Mouse (Mus musculus): ENCODE data around the gene Brms1l. TPM values are rescaled to one million over a fixed set of nuclear protein-coding genes. Genes with fewer than 3 reads are reported as not detected.
A peak's percentile ranks its signal among the peaks of the same experiment; 100 is the strongest.

Brms1l gene
- polyA plus RNA-seq, 1 experiment, result 29.7 TPM

GRCm38 (mm10) chr12:55846741-55847140, 10.6 kb downstream of the Brms1l start:
- Histone ChIP-seq H3K4me1 (ENCODE audit: control insufficient read depth, insufficient read depth, low read length) (no peaks in the 10 kb centered on the region), H3K27ac (ENCODE audit: insufficient read depth, low read length) (no peak overlapping the region), H3K9me3 (replicated peaks; ENCODE audit: control insufficient read depth, insufficient read depth, low read length, poor library complexity, severe bottlenecking) (0 out of 2 replicates have a peak, but pooled peaks cover 4% of the 10 kb centered on the region), H3K36me3 (ENCODE audit: control insufficient read depth, insufficient read depth, low read length, poor library complexity, severe bottlenecking) (no peaks in the 10 kb centered on the region; the same call in 1 of the 2 replicates), H3K27me3 (ENCODE audit: control insufficient read depth, insufficient read depth, low read length, poor library complexity, severe bottlenecking) (no peaks in the 10 kb centered on the region), H3K9ac (ENCODE audit: low read depth, poor library complexity, severe bottlenecking) (no peak overlapping the region), H3K4me3 (ENCODE audit: low read depth, low read length) (no peak overlapping the region)
- TF ChIP-seq CTCF (IDR thresholded peaks at IDR 0.05; ENCODE audit: low read depth, low read length), result peak; percentile 13
- TF ChIP-seq POLR2A (IDR thresholded peaks at IDR 0.05; ENCODE audit: insufficient read depth, low read length), result no peak

- TF ChIP-seq EP300 (IDR thresholded peaks at IDR 0.05; ENCODE audit: insufficient read depth, low read depth, low read length), result no peak
- TF ChIP-seq POLR2A (IDR thresholded peaks at IDR 0.05; ENCODE audit: insufficient read depth, low read length), result no peak
- no peak overlapping the region for H3K4me3 ChIP-seq (ENCODE audit: low read depth, low read length)
- H3K9ac ChIP-seq (ENCODE audit: low read depth, poor library complexity, severe bottlenecking), result no peak overlapping the region
- H3K4me1 ChIP-seq (ENCODE audit: control insufficient read depth, insufficient read depth, low read length), result no peaks in the 10 kb centered on the region
- no peak overlapping the region for H3K27ac ChIP-seq (ENCODE audit: insufficient read depth, low read length)
- 0 out of 2 replicates have a peak, but pooled peaks cover 4% of the 10 kb centered on the region for H3K9me3 ChIP-seq (replicated peaks; ENCODE audit: control insufficient read depth, insufficient read depth, low read length, poor library complexity, severe bottlenecking)
- H3K27me3 ChIP-seq (ENCODE audit: control insufficient read depth, insufficient read depth, low read length, poor library complexity, severe bottlenecking), result no peaks in the 10 kb centered on the region
- H3K36me3 ChIP-seq (ENCODE audit: control insufficient read depth, insufficient read depth, low read length, poor library complexity, severe bottlenecking), result no peaks in the 10 kb centered on the region; the same call in 1 of the 2 replicates
These were observed 11.7 kb downstream of the Brms1l start for GRCm38 (mm10) chr12:55847851-55848250.

GRCm38 (mm10) chr12:55850650-55851049, 14.5 kb downstream of the Brms1l start:
- TF ChIP-seq EP300 (IDR thresholded peaks at IDR 0.05; ENCODE audit: insufficient read depth, low read depth, low read length) (no peak), CTCF (IDR thresholded peaks at IDR 0.05; ENCODE audit: low read depth, low read length) (no peak), POLR2A (IDR thresholded peaks at IDR 0.05; ENCODE audit: insufficient read depth, low read length) (no peak)
- Histone ChIP-seq H3K27me3 (ENCODE audit: control insufficient read depth, insufficient read depth, low read length, poor library complexity, severe bottlenecking) (no peaks in the 10 kb centered on the region), H3K4me3 (ENCODE audit: low read depth, low read length) (no peak overlapping the region), H3K9me3 (replicated peaks; ENCODE audit: control insufficient read depth, insufficient read depth, low read length, poor library complexity, severe bottlenecking) (0 out of 2 replicates have a peak, but pooled peaks cover 4% of the 10 kb centered on the region), H3K9ac (ENCODE audit: low read depth, poor library complexity, severe bottlenecking) (no peak overlapping the region), H3K36me3 (ENCODE audit: control insufficient read depth, insufficient read depth, low read length, poor library complexity, severe bottlenecking) (no peaks in the 10 kb centered on the region; the same call in 1 of the 2 replicates), H3K4me1 (ENCODE audit: control insufficient read depth, insufficient read depth, low read length) (no peaks in the 10 kb centered on the region), H3K27ac (ENCODE audit: insufficient read depth, low read length) (no peak overlapping the region)

- no peaks in the 10 kb centered on the region for H3K27me3 ChIP-seq (ENCODE audit: control insufficient read depth, insufficient read depth, low read length, poor library complexity, severe bottlenecking)
- H3K9ac ChIP-seq (ENCODE audit: low read depth, poor library complexity, severe bottlenecking), result no peak overlapping the region
- TF ChIP-seq CTCF (IDR thresholded peaks at IDR 0.05; ENCODE audit: low read depth, low read length), result no peak
- no peaks in the 10 kb centered on the region for H3K4me1 ChIP-seq (ENCODE audit: control insufficient read depth, insufficient read depth, low read length)
- no peak overlapping the region for H3K27ac ChIP-seq (ENCODE audit: insufficient read depth, low read length)
- H3K9me3 ChIP-seq (replicated peaks; ENCODE audit: control insufficient read depth, insufficient read depth, low read length, poor library complexity, severe bottlenecking), result peaks cover 7% of the 10 kb centered on the region
- H3K36me3 ChIP-seq (ENCODE audit: control insufficient read depth, insufficient read depth, low read length, poor library complexity, severe bottlenecking), result no peaks in the 10 kb centered on the region
- H3K4me3 ChIP-seq (ENCODE audit: low read depth, low read length), result no peak overlapping the region
These were observed 23.6 kb downstream of the Brms1l start for GRCm38 (mm10) chr12:55859409-55860349.

- no peaks in the 10 kb centered on the region for H3K36me3 ChIP-seq (ENCODE audit: control insufficient read depth, insufficient read depth, low read length, poor library complexity, severe bottlenecking)
- H3K27me3 ChIP-seq (ENCODE audit: control insufficient read depth, insufficient read depth, low read length, poor library complexity, severe bottlenecking), result no peaks in the 10 kb centered on the region
- no peak overlapping the region for H3K9ac ChIP-seq (ENCODE audit: low read depth, poor library complexity, severe bottlenecking)
- H3K27ac ChIP-seq (ENCODE audit: insufficient read depth, low read length), result no peak overlapping the region
- H3K4me3 ChIP-seq (ENCODE audit: low read depth, low read length), result no peak overlapping the region
- peaks cover 7% of the 10 kb centered on the region for H3K9me3 ChIP-seq (replicated peaks; ENCODE audit: control insufficient read depth, insufficient read depth, low read length, poor library complexity, severe bottlenecking)
- TF ChIP-seq EP300 (IDR thresholded peaks at IDR 0.05; ENCODE audit: insufficient read depth, low read depth, low read length) (no peak), CTCF (IDR thresholded peaks at IDR 0.05; ENCODE audit: low read depth, low read length) (no peak), POLR2A (IDR thresholded peaks at IDR 0.05; ENCODE audit: insufficient read depth, low read length) (no peak)
- no peaks in the 10 kb centered on the region for H3K4me1 ChIP-seq (ENCODE audit: control insufficient read depth, insufficient read depth, low read length)
These were observed 24.5 kb downstream of the Brms1l start for GRCm38 (mm10) chr12:55860631-55861030.

- Histone ChIP-seq H3K27me3 (ENCODE audit: control insufficient read depth, insufficient read depth, low read length, poor library complexity, severe bottlenecking) (no peaks in the 10 kb centered on the region), H3K9me3 (replicated peaks; ENCODE audit: control insufficient read depth, insufficient read depth, low read length, poor library complexity, severe bottlenecking) (no peaks in the 10 kb centered on the region), H3K9ac (ENCODE audit: low read depth, poor library complexity, severe bottlenecking) (no peak overlapping the region), H3K4me3 (ENCODE audit: low read depth, low read length) (no peak overlapping the region), H3K27ac (ENCODE audit: insufficient read depth, low read length) (no peak overlapping the region), H3K36me3 (ENCODE audit: control insufficient read depth, insufficient read depth, low read length, poor library complexity, severe bottlenecking) (peaks cover 3% of the 10 kb centered on the region; the same call in 1 of the 2 replicates), H3K4me1 (ENCODE audit: control insufficient read depth, insufficient read depth, low read length) (no peaks in the 10 kb centered on the region)
- no peak for TF ChIP-seq CTCF (IDR thresholded peaks at IDR 0.05; ENCODE audit: low read depth, low read length)
- TF ChIP-seq EP300 (IDR thresholded peaks at IDR 0.05; ENCODE audit: insufficient read depth, low read depth, low read length), result no peak
- no peak for TF ChIP-seq POLR2A (IDR thresholded peaks at IDR 0.05; ENCODE audit: insufficient read depth, low read length)
These were observed 31.6 kb downstream of the Brms1l start for GRCm38 (mm10) chr12:55867738-55868137.

Measured in ES-Bruce4 (cell line).